Mouse (Mus musculus) megakaryocyte, embryonic 14.5 days (primary cell): ENCODE results near the gene Vasn.

Source experiments
- FLI1 ChIP-seq: IDR thresholded peaks from 2 replicates; pipeline ENCODE4 v1.6.1; 2012; ENCODE audit warnings: low read length, inconsistent platforms, mixed read lengths
- GATA1 ChIP-seq: IDR thresholded peaks from 3 replicates; pipeline ENCODE4 v1.6.1; 2012; ENCODE audit warnings: mixed read lengths, low read length, inconsistent platforms, borderline replicate concordance

DNA sequence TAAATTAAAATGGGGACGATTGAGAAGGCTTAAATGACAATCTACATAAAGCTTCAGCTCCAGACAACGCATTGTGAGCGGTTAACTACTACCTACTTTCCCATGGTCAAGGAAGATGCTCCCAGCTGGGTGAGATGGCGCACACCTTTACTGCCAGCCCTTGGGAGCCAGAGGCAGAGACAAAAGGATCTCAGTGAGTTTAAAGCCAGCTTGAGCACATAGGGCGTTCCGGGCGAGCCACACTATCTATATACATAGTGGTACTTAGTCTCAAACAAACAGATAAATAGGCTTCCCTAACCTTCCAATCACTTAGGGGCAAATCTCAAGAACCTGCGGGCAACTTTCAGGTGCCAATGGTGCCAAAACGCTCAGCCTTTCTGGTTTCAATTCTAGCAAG lies 15.7 kb upstream of the Vasn start:
- TF ChIP-seq GATA1 = no peak
- no peak for TF ChIP-seq FLI1
